Mouse (Mus musculus) T-helper 17 cell (primary cell): ENCODE measurements around the gene Slain2.

Experiments
- in situ Hi-C, 2 experiments: fragments of 300-600 bp; cut with MboI, MseI; formaldehyde crosslinking; loops; 1 replicate in 1 of 2; 2 replicates in 1 of 2; pipeline ENCODE4 v1.15.1; 2025; ENCODE audit warnings: high pct_unique_total_duplicates in 2 of 2

Gene Slain2

DNA sequence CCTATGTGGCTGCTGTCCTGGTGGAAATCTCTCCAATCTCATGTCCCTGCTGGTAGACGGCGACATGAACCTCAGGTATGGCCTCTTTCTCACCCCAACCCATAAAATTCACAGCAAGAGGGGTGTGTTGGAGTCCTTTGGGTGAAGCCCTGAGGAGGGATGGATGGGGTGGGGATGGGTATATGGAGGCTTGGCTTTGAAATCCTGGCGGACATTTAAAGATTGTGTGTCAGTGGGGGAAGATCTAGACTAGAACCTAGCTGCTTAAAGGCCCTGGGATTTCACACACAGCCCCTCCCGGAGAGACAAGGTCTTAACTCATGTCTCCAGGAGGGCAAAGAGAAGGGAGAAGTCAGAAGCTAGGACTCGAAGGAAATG, 93.5 kb downstream of the Slain2 start:
- in situ Hi-C loops, result loop anchor here in 1 of 2 experiments (25.0 kb wide), 1 partner anchor 630 kb away; the partner anchor contains the start of genes Lrrc66 and Sgcb

DNA sequence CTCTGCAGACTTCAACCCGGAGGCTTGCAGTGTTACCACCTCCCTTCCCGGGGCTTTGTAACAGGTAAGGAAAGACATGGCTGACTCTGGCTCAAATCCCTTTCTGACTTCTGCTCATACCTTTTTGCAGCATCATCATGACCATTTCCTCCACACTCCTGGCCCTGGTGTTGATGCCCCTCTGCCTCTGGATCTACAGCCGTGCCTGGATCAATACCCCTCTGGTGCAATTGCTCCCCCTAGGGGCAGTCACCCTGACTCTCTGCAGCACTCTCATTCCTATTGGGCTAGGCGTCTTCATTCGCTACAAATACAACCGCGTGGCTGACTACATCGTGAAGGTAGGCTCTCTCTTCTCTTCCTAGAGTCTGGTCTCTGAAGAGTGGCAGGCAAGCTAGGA, 94.1 kb downstream of the Slain2 start:
- in situ Hi-C loops, result loop anchor here in 1 of 2 experiments (25.0 kb wide), 1 partner anchor 629 kb away; the partner anchor contains the start of genes Lrrc66 and Sgcb

DNA sequence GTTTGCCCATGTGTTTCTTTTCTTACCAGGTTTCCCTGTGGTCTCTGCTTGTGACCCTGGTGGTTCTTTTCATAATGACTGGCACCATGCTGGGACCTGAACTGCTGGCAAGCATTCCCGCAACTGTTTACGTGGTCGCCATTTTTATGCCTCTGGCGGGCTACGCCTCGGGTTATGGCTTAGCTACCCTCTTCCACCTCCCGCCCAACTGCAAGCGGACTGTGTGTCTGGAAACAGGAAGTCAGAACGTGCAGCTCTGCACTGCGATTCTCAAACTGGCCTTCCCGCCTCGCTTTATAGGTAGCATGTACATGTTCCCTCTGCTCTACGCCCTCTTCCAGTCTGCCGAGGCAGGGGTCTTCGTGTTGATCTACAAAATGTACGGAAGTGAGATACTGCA, 97.7 kb downstream of the Slain2 start:
- in situ Hi-C loops, result loop anchor here in 1 of 2 experiments (25.0 kb wide), 1 partner anchor 625 kb away; the partner anchor contains the start of genes Lrrc66 and Sgcb

DNA sequence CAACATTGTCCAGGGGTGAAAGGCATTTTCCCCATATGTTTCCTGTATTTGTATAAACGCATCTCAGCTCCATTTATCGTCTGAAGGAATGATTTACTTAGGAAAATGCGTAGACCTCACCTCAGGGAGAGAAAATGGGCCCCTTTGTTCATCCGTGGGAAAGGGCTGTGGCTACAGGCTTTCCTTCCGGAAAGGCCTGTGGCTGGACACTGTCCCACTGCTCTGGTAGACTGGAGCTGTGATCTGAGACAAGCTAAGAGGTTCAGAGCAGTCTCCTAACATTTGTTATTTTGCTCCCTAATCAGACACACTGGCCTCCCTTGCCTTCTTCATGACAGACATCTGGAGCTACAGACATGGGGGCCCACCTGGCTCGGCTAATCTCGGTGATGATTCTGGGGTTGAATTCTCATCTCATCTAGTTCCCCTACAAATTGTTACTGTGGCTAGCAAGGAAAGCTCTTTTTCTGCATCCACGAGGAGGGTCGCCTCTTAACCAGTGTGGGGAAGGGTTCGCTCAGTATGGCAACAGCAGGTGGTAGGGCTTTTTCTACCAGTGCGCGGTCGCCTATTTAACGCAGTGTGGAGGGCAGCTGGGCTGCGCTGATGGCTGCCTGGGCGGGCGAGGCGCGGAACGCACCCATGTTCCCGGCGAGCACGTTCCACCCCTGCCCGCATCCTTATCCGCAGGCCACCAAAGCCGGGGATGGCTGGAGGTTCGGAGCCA, 98.9 kb downstream of the Slain2 start:
- in situ Hi-C loops, result loop anchor here in 1 of 2 experiments (25.0 kb wide), 1 partner anchor 624 kb away; the partner anchor contains the start of genes Lrrc66 and Sgcb

DNA sequence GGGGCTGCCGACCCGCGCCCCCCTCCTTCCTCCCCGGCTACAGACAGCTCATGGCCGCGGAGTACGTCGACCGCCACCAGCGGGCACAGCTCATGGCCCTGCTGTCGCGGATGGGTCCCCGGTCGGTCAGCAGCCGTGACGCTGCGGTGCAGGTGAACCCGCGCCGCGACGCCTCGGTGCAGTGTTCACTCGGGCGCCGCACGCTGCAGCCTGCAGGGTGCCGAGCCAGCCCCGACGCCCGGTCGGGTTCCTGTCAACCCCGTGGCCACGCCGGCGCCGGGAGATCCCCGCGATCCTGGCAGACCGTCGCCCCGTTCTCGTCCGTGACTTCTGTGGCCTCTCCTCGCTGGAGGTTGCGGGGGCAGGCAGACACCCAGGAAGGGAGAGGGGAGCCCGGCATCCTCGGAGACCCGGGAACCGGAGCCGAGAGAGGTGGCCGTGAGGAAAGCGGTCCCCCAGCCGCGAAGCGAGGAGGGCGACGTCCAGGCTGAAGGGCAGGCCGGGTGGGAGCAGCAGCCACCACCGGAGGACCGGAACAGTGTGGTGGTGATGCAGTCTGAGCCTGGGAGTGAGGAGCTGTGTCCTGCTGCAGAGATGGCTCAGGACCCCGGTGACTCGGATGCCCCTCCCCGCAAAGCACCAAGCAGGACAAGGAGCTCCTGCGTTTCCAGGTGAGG, 99.6 kb downstream of the Slain2 start:
- in situ Hi-C loops, result loop anchor here in 1 of 2 experiments (25.0 kb wide), 1 partner anchor 624 kb away; the partner anchor contains the start of genes Lrrc66 and Sgcb

DNA sequence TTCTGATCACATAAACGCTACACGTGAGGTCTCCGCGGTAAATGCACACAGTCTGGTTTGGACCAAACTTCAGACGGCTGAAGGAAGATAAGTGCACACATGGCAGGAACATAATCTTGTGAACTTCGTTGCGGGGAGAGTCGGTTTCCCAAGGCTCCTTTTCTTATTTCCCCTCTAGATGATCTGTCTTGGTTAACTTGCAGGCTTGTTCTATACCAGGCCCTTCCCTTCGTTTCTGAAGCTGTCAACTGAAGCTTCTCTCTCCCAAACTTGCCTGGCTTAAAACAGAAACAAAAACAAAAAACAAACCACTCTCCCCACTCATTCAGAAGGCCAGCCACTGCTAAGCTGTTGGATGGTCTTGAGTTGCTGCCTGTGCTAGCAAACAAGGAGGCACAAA, 100.6 kb downstream of the Slain2 start:
- in situ Hi-C loops, result loop anchor here in 1 of 2 experiments (25.0 kb wide), 1 partner anchor 623 kb away; the partner anchor contains the start of genes Lrrc66 and Sgcb

DNA sequence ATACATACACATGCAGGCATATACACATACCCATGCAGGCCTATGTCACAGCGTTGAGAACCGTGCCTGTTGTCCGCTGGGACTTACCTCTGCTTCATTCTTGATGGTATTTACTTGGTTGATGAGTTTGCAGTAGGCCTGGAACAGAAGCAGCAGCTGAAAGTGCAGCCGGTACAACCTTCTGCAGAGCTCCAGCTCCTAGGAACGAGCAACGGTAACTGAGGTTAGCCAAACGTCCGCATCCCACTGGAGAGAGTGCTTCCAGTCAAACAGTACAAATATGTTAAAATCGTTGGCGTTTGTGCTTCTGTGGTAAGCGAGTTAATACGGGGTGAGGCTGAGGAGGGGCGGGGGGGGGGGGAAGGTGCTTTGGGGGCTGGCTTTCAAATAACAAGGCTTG, 109.7 kb downstream of the Slain2 start:
- in situ Hi-C loops, result loop anchor here in 1 of 2 experiments (5.0 to 25.0 kb wide), 2 partner anchors 452 to 614 kb away; partner anchors contain the start of genes Lrrc66 and Sgcb
